Mouse (Mus musculus) left cerebral cortex, adult 2 months (tissue): ENCODE measurements around the gene Gm40460. TPM values are rescaled to one million over a fixed set of nuclear protein-coding genes. Genes with fewer than 3 reads are reported as not detected.
"Not testable (repeated sequence)": the region's sequence is repeated elsewhere in the genome, so short reads cannot be mapped to it uniquely, and the experiment has no call there.

ENCODE experiments used
- DNase-seq, 2 experiments: peaks; one replicate each; pipeline ENCODE4 v3.0.0; 2021 to 2022; ENCODE audit warnings: low spot score in 2 of 2, mixed read lengths in 1 of 2; ENCODE audit errors: extremely low spot score in 1 of 2
- H3K27ac ChIP-seq: fragments of 200-600 bp; 2 replicates; pipeline ENCODE4 v1.8.1; 2022
- H3K4me3 ChIP-seq: fragments of 200-600 bp; 2 replicates; pipeline ENCODE4 v1.8.1; 2022
- CTCF ChIP-seq: fragments of 200-600 bp; IDR thresholded peaks from 2 replicates; pipeline ENCODE4 v1.8.1; 2022; ENCODE audit warnings: antibody characterized with exemption, mild to moderate bottlenecking, moderate library complexity
- intact Hi-C: fragments of 180-260 bp; cut with DNase I; formaldehyde crosslinking; loops from one replicate; pipeline ENCODE4 v1.15.1; 2025
- total RNA-seq, 2 experiments: library from RNA; stranded (reverse); gene quantifications; 2 replicates each; pipeline ENCODE4 v1.2.3; 2021

Gene Gm40460
- total RNA-seq, 2 experiments from 2014 or later: not detected

DNA sequence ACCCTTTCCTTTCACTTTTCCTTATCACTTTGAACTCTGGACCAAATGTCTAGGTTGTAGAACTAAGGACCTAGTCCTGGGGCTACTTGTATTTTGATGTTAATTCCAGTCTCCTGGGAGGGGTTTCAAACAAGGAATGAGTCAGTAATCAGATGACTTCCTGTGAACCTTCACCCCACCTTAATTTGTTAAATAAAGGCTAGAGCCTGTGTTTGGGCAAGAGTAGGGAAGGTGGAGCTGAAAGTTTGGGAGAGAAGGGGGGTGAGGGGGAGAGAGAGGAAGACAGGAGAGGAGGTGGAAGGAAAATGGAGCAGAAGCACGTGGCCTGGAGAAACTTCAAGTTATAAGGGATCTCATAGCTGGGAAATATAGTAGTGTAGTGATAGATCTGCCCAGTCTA lies 9.3 kb downstream of the Gm40460 start:
- H3K4me3 ChIP-seq: no peak overlapping the region
- no peak for TF ChIP-seq CTCF
- DNase-seq: no peak
- no peak overlapping the region for H3K27ac ChIP-seq
- intact Hi-C loops: no loop called here

DNA sequence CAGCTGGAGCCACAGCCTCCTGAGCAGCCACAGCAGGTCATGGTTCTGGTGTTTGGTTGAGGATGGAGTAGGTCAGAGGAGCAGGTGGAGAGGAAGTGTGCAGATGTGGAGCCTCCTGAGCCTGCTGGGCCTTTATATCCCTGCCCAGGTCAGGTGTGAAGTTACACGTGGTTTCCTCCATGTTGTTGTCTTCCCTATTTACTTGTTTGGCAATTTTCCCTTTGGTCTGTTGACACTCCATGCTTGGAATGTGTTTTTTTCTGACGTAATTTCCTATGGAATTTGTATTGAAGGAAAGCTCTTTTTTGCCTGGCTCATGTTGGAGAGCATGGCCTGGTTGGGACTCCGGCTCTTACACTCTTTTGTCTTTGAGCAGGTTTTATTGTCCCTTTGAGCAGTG lies 11.0 kb downstream of the Gm40460 start, which contains the start of gene Krtap5-5:
Gene Krtap5-5 (minus strand): TSS at position 101 of the 400 bp plus-strand sequence.
- H3K27ac ChIP-seq, H3K4me3 ChIP-seq, intact Hi-C loops, DNase-seq: not testable (repeated sequence)

- Histone ChIP-seq H3K27ac (no peak overlapping the region), H3K4me3 (no peak overlapping the region)
- DNase-seq: no peak
- intact Hi-C loops: no loop called here
- no peak for TF ChIP-seq CTCF
Measured at GRCm38 (mm10) chr7:142224518-142224917, 16.4 kb downstream of the Gm40460 start.

GRCm38 (mm10) chr7:142212136-142212535 lies 28.7 kb downstream of the Gm40460 start:
- DNase-seq, intact Hi-C loops, H3K27ac ChIP-seq, H3K4me3 ChIP-seq: not testable (repeated sequence)

DNA sequence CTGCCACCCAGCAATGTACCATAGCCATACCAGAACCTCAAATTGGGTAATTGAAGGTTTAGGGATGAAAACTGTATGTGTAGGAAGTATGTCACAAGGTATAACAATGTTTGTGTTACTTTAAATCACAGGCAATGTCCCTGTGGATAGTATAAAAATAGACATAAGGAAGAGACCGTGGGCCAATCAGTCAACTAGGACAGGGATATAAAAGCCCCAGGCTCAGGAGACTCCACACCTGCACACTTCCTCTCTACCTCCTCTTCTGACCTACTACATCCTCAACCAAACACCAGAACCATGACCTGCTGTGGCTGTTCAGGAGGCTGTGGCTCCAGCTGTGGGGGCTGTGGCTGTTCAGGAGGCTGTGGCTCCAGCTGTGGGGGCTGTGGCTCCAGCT lies 29.3 kb downstream of the Gm40460 start, which contains the start of gene Gm7579:
Gene Gm7579 (plus strand): TSS at position 301 of the 400 bp plus-strand sequence.
- intact Hi-C loops: no loop called here
- no peak within 1 kb of the TSS for H3K27ac ChIP-seq
- H3K4me3 ChIP-seq: no peak within 1 kb of the TSS

GRCm38 (mm10) chr7:142206891-142207290 lies 34.0 kb downstream of the Gm40460 start:
- DNase-seq, H3K27ac ChIP-seq, H3K4me3 ChIP-seq, intact Hi-C loops: not testable (repeated sequence)

More for the DNA sequence above, 29.3 kb downstream of the Gm40460 start, which contains the start of gene Gm7579:
- no peak for DNase-seq
- no peak for TF ChIP-seq CTCF

GRCm38 (mm10) chr7:142205488-142205887 lies 35.4 kb downstream of the Gm40460 start:
- DNase-seq: no peak
- intact Hi-C loops: no loop called here
- Histone ChIP-seq H3K27ac (no peak overlapping the region), H3K4me3 (no peak overlapping the region)
- TF ChIP-seq CTCF: no peak

DNA sequence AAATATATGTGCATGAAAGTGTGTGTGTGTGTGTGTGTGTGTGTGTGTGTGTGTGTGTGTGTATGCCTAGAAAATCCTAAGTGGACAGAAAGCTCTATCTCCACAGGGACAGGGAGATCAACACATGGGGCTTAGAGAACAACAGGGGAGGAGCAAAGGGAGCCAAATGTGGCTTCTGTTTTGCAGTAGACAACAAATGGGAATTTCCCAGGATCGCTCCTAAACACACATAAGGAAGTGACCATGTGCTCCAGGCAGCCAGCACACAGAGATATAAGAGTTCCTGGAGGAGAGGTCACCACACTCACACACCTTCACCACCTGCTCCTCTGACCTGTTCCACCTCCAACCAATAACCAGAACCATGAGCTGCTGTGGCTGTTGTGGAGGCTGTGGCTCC lies 39.8 kb downstream of the Gm40460 start, which contains the start of gene Krtap5-3:
Gene Krtap5-3 (plus strand): TSS at position 301 of the 400 bp plus-strand sequence.
- no peak for DNase-seq
- no peak for TF ChIP-seq CTCF
- no peak within 1 kb of the TSS for H3K27ac ChIP-seq
- H3K4me3 ChIP-seq: no peak within 1 kb of the TSS
- intact Hi-C loops: no loop called here

DNA sequence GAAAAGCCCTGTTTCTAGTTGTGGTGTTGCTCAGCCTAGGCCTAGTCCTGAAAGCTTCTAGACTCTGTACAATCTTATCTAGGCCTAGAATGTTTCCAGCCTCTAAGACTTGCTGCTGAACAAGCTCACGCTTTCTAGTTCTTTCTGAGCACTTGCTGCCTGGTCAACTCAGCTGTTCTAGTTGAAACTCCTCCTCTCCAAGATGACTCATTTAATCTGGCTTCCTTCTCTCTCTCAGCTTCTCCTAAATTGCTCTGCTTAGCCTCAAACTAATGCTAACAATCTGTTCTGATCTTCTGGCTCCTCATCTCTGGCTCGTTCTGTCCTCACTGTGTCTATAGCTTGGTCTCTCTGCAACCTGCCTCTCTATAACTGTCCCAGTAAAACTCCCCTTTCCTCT lies 42.1 kb downstream of the Gm40460 start:
- H3K4me3 ChIP-seq: no peak overlapping the region
- H3K27ac ChIP-seq: no peak overlapping the region
- DNase-seq: no peak
- no peak for TF ChIP-seq CTCF
- intact Hi-C loops: no loop called here

Other genes with a start within 250 kb of the Gm40460 start
- 10 to 100 TPM; 37.6 to 38.7 TPM for gene Mob2, start 180.0 kb downstream of the Gm40460 start, total RNA-seq
- 100 to 1,000 TPM; 153 to 173 TPM for gene Dusp8, start 145.2 kb downstream of the Gm40460 start, total RNA-seq
- not detected for gene Gm45618, start 120.3 kb downstream of the Gm40460 start, total RNA-seq
- gene Gm39115, start 105.0 kb downstream of the Gm40460 start, total RNA-seq: not detected
- not detected for gene Gm45337, start 96.5 kb downstream of the Gm40460 start, total RNA-seq
- gene Gm29735, start 84.0 kb downstream of the Gm40460 start, total RNA-seq: not detected
- gene Gm4553, start 75.3 kb downstream of the Gm40460 start, total RNA-seq: not detected
- gene Krtap5-2, start 65.1 kb downstream of the Gm40460 start, total RNA-seq: not detected
- gene Gm10153, start 50.7 kb downstream of the Gm40460 start, total RNA-seq: not detected
- not detected for gene Krtap5-3, start 39.7 kb downstream of the Gm40460 start, total RNA-seq
- gene Gm7579, start 29.2 kb downstream of the Gm40460 start, total RNA-seq: not detected
- gene Krtap5-5, start 11.1 kb downstream of the Gm40460 start, total RNA-seq: not detected
- gene Gm2431, start 17.3 kb upstream of the Gm40460 start, total RNA-seq: not detected
- not detected for gene Gm4559, start 33.3 kb upstream of the Gm40460 start, total RNA-seq
- not detected for gene Krtap5-1, start 56.0 kb upstream of the Gm40460 start, total RNA-seq
- not detected for gene Krtap5-4, start 62.5 kb upstream of the Gm40460 start, total RNA-seq
- gene Ifitm10, start 132.7 kb upstream of the Gm40460 start, total RNA-seq: 10 to 100 TPM; 31.4 to 36.1 TPM
- 1 to 10 TPM; 4.3 to 4.5 TPM for gene Gm49369, start 141.6 kb upstream of the Gm40460 start, total RNA-seq
- 100 to 1,000 TPM; 304 TPM for gene Ctsd, start 147.0 kb upstream of the Gm40460 start, total RNA-seq
- not detected for gene Syt8, start 193.8 kb upstream of the Gm40460 start, total RNA-seq
- gene Tnni2, start 200.7 kb upstream of the Gm40460 start, total RNA-seq: under 1 TPM in 1 of 2 experiments, not detected in 1; 0.50 TPM
- 1 to 10 TPM; 3.4 to 7.1 TPM for gene Lsp1, start 219.7 kb upstream of the Gm40460 start, total RNA-seq